Comparison of ENCODE assay signal across 8 mouse cellular contexts in genomic region chr2:30078349-30078712, GRCm38 (mm10). TPM values are rescaled to one million over a fixed set of nuclear protein-coding genes. Genes with fewer than 3 reads are reported as not detected.
DNase-seq lines count a peak whose midpoint lies in the region; ATAC-seq and TF ChIP-seq lines count a peak whose summit lies in the region.

No protein-coding gene starts in this region.

- H3K4me3 ChIP-seq in left cerebral cortex, adult 2 months = no peak overlapping the region; the same call in 1 of the 2 replicates
- H3K4me3 ChIP-seq in kidney, postnatal 0 days (replicated peaks; ENCODE audit: low read depth, low read length) = peak overlapping the region; percentile 53; the same call in 1 of the 2 replicates

- WGBS in kidney, postnatal 0 days = 13% methylated on average over 10 of the region's 10 CpGs

- no peaks in the 10 kb centered on the region for H3K9me3 ChIP-seq in kidney, postnatal 0 days (replicated peaks; ENCODE audit: low read length)

- H3K4me2 ChIP-seq in kidney, postnatal 0 days (ENCODE audit: low read length) = peak overlapping the region; percentile 81

- no peak for ATAC-seq in kidney, postnatal 0 days (replicated peaks; ENCODE audit: low FRiP score, low read depth)
- ATAC-seq in megakaryocyte, adult 5-6 weeks (ENCODE audit: poor library complexity, severe bottlenecking) = peak; percentile 31

- H3K4me1 ChIP-seq in kidney, postnatal 0 days (replicated peaks; ENCODE audit: insufficient read depth, low read length) = no peaks in the 10 kb centered on the region

- no peak for DNase-seq in left cerebral cortex, adult 2 months (ENCODE audit: extremely low spot score in 1 of 2, low spot score in 2 of 2)
- no peak for DNase-seq in left cerebral cortex, postnatal 36 days (ENCODE audit: low spot score in 2 of 2)
- peak; percentile 75 to 82 for DNase-seq in heart, adult 9 months (ENCODE audit: low spot score in 2 of 2)
- no peak for DNase-seq in kidney, postnatal 0 days (ENCODE audit: low spot score)
- no peak for DNase-seq in ovary, adult 18-20 months (ENCODE audit: low spot score)
- DNase-seq in layer of hippocampus, adult 9-10 months (ENCODE audit: low spot score) = no peak
- no peak for DNase-seq in layer of hippocampus, adult 8-10 months (ENCODE audit: low spot score in 2 of 2)

- H3K27ac ChIP-seq in left cerebral cortex, adult 2 months = peak overlapping the region; percentile 53; the same call in 1 of the 2 replicates
- peak overlapping the region; percentile 62; the same call in 1 of the 2 replicates for H3K27ac ChIP-seq in kidney, postnatal 0 days

- H3K9ac ChIP-seq in kidney, postnatal 0 days (ENCODE audit: low read depth, low read length) = peak overlapping the region; percentile 18; the same call in 1 of the 2 replicates

- no peaks in the 10 kb centered on the region for H3K27me3 ChIP-seq in kidney, postnatal 0 days (ENCODE audit: insufficient read depth, low read length)

- H3K36me3 ChIP-seq in kidney, postnatal 0 days (ENCODE audit: insufficient read depth, low read length) = no peaks in the 10 kb centered on the region

- intact Hi-C loops in left cerebral cortex, adult 2 months (cut with DNase I) = no loop called here
- intact Hi-C loops in left cerebral cortex, postnatal 36 days (cut with DNase I) = loop anchor here (10.0 kb wide), 1 partner anchor 86 kb away; no protein-coding TSS in a partner anchor

- TF ChIP-seq CTCF in left cerebral cortex, adult 2 months (IDR thresholded peaks at IDR 0.05) = no peak
- TF ChIP-seq CTCF in kidney, postnatal 0 days (IDR thresholded peaks at IDR 0.05; ENCODE audit: low read depth) = no peak

RNA-seq across cellular contexts. Expression of gene Pkn3, which starts 0.8 kb away (rescaled TPM):
- 1 to 10 TPM; 2.9 to 3.6 TPM for total RNA-seq in left cerebral cortex, adult 2 months (2021)
- total RNA-seq in left cerebral cortex, postnatal 36 days (2021) = 1 to 10 TPM; 1.1 to 2.9 TPM
- polyA plus RNA-seq in kidney, postnatal 0 days (2015; fragmentation: Nextera tagmentation; extraction: Ambion mirVana) = 5.7 and 6.4 TPM in 2 replicates
- total RNA-seq in megakaryocyte, adult 5-6 weeks (2015) = 3.0 and 4.8 TPM in 2 replicates
- total RNA-seq in megakaryocyte, adult 5-6 weeks (2017) = 7.0 and 9.1 TPM in 2 replicates
- total RNA-seq in layer of hippocampus, adult 8-10 months (2022) = 1 to 10 TPM; 2.1 to 6.1 (median 3.5) TPM

RNA-seq across cellular contexts. Expression of gene Zdhhc12, which starts 15.1 kb away (rescaled TPM):
- total RNA-seq in left cerebral cortex, adult 2 months (2021) = 1 to 10 TPM; 5.4 to 7.0 TPM
- total RNA-seq in left cerebral cortex, postnatal 36 days (2021) = 1 to 10 TPM; 7.2 to 8.6 TPM
- 31.8 and 37.0 TPM in 2 replicates for polyA plus RNA-seq in kidney, postnatal 0 days (2015; fragmentation: Nextera tagmentation; extraction: Ambion mirVana)
- 20.3 and 24.6 TPM in 2 replicates for total RNA-seq in megakaryocyte, adult 5-6 weeks (2015)
- total RNA-seq in megakaryocyte, adult 5-6 weeks (2017) = 8.2 and 10.7 TPM in 2 replicates
- total RNA-seq in layer of hippocampus, adult 8-10 months (2022) = 10 to 100 TPM in 2 of 4 experiments, 1 to 10 TPM in 2; 7.3 to 14.0 (median 10.4) TPM

RNA-seq across cellular contexts. Expression of gene Set, which starts 21.2 kb away (rescaled TPM):
- 100 to 1,000 TPM; 191 to 192 TPM for total RNA-seq in left cerebral cortex, adult 2 months (2021)
- total RNA-seq in left cerebral cortex, postnatal 36 days (2021) = 100 to 1,000 TPM; 180 to 185 TPM
- 411 and 412 TPM in 2 replicates for polyA plus RNA-seq in kidney, postnatal 0 days (2015; fragmentation: Nextera tagmentation; extraction: Ambion mirVana)
- 160 and 167 TPM in 2 replicates for total RNA-seq in megakaryocyte, adult 5-6 weeks (2015)
- total RNA-seq in megakaryocyte, adult 5-6 weeks (2017) = 634 and 647 TPM in 2 replicates
- 100 to 1,000 TPM; 179 to 198 (median 186) TPM for total RNA-seq in layer of hippocampus, adult 8-10 months (2022)

RNA-seq across cellular contexts. Expression of gene Wdr34, which starts 29.6 kb away (rescaled TPM):
- 10 to 100 TPM; 40.7 to 41.0 TPM for total RNA-seq in left cerebral cortex, adult 2 months (2021)
- 10 to 100 TPM; 38.6 to 40.8 TPM for total RNA-seq in left cerebral cortex, postnatal 36 days (2021)
- 26.2 and 29.1 TPM in 2 replicates for polyA plus RNA-seq in kidney, postnatal 0 days (2015; fragmentation: Nextera tagmentation; extraction: Ambion mirVana)
- total RNA-seq in megakaryocyte, adult 5-6 weeks (2015) = 0.91 and 1.2 TPM in 2 replicates
- 1.8 and 5.7 TPM in 2 replicates for total RNA-seq in megakaryocyte, adult 5-6 weeks (2017)
- total RNA-seq in layer of hippocampus, adult 8-10 months (2022) = 10 to 100 TPM; 36.9 to 45.0 (median 39.9) TPM

RNA-seq across cellular contexts. Expression of gene Zer1, which starts 46.1 kb away (rescaled TPM):
- 100 to 1,000 TPM; 163 to 171 TPM for total RNA-seq in left cerebral cortex, adult 2 months (2021)
- 100 to 1,000 TPM; 154 to 161 TPM for total RNA-seq in left cerebral cortex, postnatal 36 days (2021)
- 4.4 and 4.9 TPM in 2 replicates for polyA plus RNA-seq in kidney, postnatal 0 days (2015; fragmentation: Nextera tagmentation; extraction: Ambion mirVana)
- total RNA-seq in megakaryocyte, adult 5-6 weeks (2015) = 10.1 and 11.7 TPM in 2 replicates
- total RNA-seq in megakaryocyte, adult 5-6 weeks (2017) = 8.7 and 10.7 TPM in 2 replicates
- total RNA-seq in layer of hippocampus, adult 8-10 months (2022) = 100 to 1,000 TPM; 173 to 203 (median 195) TPM

Comparison
In these comparisons a context has a peak if more than half of its experiments do, and no peak if none do; other contexts are left out.
1. DNase-seq: peak in heart, adult 9 months (2 of 2); none in left cerebral cortex, adult 2 months (0 of 2), left cerebral cortex, postnatal 36 days (0 of 2), kidney, postnatal 0 days (single experiment), ovary, adult 18-20 months (single experiment), layer of hippocampus, adult 9-10 months (single experiment) and layer of hippocampus, adult 8-10 months (0 of 2).